Comparison of ENCODE assay signal across 13 mouse cellular contexts in the genomic region with DNA sequence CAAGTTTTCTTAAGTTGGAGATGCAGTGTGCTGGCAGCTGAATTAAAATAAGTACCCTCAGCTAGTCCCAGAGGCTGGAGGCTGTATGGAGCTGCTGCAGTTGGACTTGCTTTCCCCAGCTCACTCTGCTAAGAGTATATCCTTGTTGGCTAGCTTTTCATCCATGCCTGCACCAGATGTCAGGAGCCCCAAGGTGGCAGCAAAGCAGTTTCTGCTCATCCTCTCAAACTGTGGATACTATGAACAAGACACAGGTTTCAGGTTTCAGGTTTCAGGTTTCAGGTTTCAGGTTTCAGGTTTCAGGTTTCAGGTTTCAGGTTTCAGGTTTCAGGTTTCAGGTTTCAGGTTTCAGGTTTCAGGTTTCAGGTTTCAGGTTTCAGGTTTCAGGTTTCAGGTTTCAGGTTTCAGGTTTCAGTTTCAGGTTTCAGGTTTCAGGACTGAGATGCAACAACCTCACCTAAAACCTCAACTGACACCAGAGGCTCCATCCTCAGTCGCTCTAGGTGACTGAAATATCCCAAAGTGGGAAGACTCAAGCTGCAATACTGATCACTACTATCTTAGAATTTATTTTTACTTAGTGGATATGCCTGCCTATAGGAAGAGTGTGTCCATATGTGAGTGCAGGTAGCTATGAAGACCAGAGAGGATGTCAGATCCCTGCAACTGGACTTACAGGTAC.
A peak's percentile ranks its signal among the peaks of the same experiment; 100 is the strongest.
DNase-seq lines count a peak whose midpoint lies in the region; ATAC-seq and TF ChIP-seq lines count a peak whose summit lies in the region.
"Had no signal": no experiment of that assay in that cellular context is flagged by ENCODE, and none has a peak within 500 bp of the region (broad histone marks: within the 10 kb centered on the region; RNA-seq: fewer than 3 reads in every experiment).

No protein-coding gene starts in this region.

- no peaks in the 10 kb centered on the region for H3K79me2 ChIP-seq in CH12.LX (replicated peaks; ENCODE audit: control insufficient read depth, extremely low read depth, insufficient read depth, poor library complexity, severe bottlenecking)

- no peak overlapping the region for H3K4me3 ChIP-seq in intestine, postnatal 0 days (ENCODE audit: low read depth, low read length)
- H3K4me3 ChIP-seq in intestine, embryonic 16.5 days (ENCODE audit: low read length) = no peak overlapping the region
- H3K4me3 ChIP-seq in CH12.LX (replicated peaks in 1 of 3; ENCODE audit: low read depth in 2 of 3, low read length in 2 of 3, poor library complexity in 1 of 3) (no peak overlapping the region), ES-E14 (ENCODE audit: insufficient read depth in 1 of 2, low read depth in 1 of 2, low read length in 2 of 2, poor library complexity in 1 of 2, severe bottlenecking in 1 of 2) (no peak overlapping the region)
- H3K4me3 ChIP-seq: forebrain, embryonic 15.5 days; heart, embryonic 13.5 days; liver, embryonic 12.5 days had no signal

- no peak overlapping the region for H3K4me2 ChIP-seq in intestine, postnatal 0 days (replicated peaks; ENCODE audit: low read depth)
- no peak overlapping the region for H3K4me2 ChIP-seq in intestine, embryonic 16.5 days (ENCODE audit: low read depth, low read length)
- no peak overlapping the region for H3K4me2 ChIP-seq in CH12.LX (ENCODE audit: insufficient read depth, low read depth, poor library complexity, severe bottlenecking)
- H3K4me2 ChIP-seq: forebrain, embryonic 15.5 days; heart, embryonic 13.5 days; liver, embryonic 12.5 days had no signal

- H3K27me3 ChIP-seq in intestine, postnatal 0 days (replicated peaks; ENCODE audit: control insufficient read depth, insufficient read depth, low read length) = no peaks in the 10 kb centered on the region
- H3K27me3 ChIP-seq in intestine, embryonic 16.5 days (replicated peaks; ENCODE audit: control insufficient read depth, insufficient read depth, low read length) = no peaks in the 10 kb centered on the region
- H3K27me3 ChIP-seq in CH12.LX (replicated peaks) = no peaks in the 10 kb centered on the region
- H3K27me3 ChIP-seq: forebrain, embryonic 15.5 days; heart, embryonic 13.5 days; liver, embryonic 12.5 days had no signal

- TF ChIP-seq CTCF in intestine, postnatal 0 days (IDR thresholded peaks at IDR 0.05; ENCODE audit: low read depth) = 0 out of 2 replicates have a peak, but pooled peaks have one; percentile 6
- peak in 1 of 2 experiments; percentile 34; a peak in 2 of 4 replicates for TF ChIP-seq CTCF in CH12.LX (conservative IDR thresholded peaks at IDR 0.05 in 1 of 2, IDR thresholded peaks at IDR 0.05 in 1 of 2; ENCODE audit: low read depth in 2 of 2, low read length in 2 of 2)

- no peak for ATAC-seq in intestine, postnatal 0 days
- no peak for ATAC-seq in intestine, embryonic 16.5 days
- ATAC-seq in CD4-positive, CD25-positive, alpha-beta regulatory T cell, adult 4 months = no peak
- ATAC-seq: forebrain, embryonic 15.5 days; liver, embryonic 12.5 days had no signal

- H3K4me1 ChIP-seq in intestine, postnatal 0 days (replicated peaks; ENCODE audit: control insufficient read depth, insufficient read depth, low read length) = no peaks in the 10 kb centered on the region
- H3K4me1 ChIP-seq in intestine, embryonic 16.5 days (ENCODE audit: control insufficient read depth, insufficient read depth, low read length) = no peaks in the 10 kb centered on the region
- no peaks in the 10 kb centered on the region for H3K4me1 ChIP-seq in CH12.LX (ENCODE audit: control insufficient read depth in 1 of 2, insufficient read depth in 2 of 2)
- no peaks in the 10 kb centered on the region for H3K4me1 ChIP-seq in ES-E14 (ENCODE audit: control insufficient read depth in 2 of 2, insufficient read depth in 2 of 2, low read length in 2 of 2, poor library complexity in 1 of 2)
- H3K4me1 ChIP-seq: forebrain, embryonic 15.5 days; heart, embryonic 13.5 days; liver, embryonic 12.5 days had no signal

- no peak for TF ChIP-seq POLR2A in CH12.LX (IDR thresholded peaks at IDR 0.05; ENCODE audit: low read depth, low read length)

- 0 out of 2 replicates have a peak, but pooled peaks have one; percentile 20 for TF ChIP-seq EP300 in CH12.LX (IDR thresholded peaks at IDR 0.05; ENCODE audit: low read length)

- in situ Hi-C loops in CH12.LX (cut with MboI; ENCODE audit: low pct_ligation_motif_present, low pct_unique_long_range_greater_than_20kb, low sequenced_read_pairs) (no loop called here), ES-E14 (cut with MboI; ENCODE audit: low sequenced_read_pairs in 2 of 2, unreplicated experiment in 2 of 2) (no loop called here)

- DNase-seq in CH12.LX (ENCODE audit: extremely low read depth) (peak; percentile 11), ES-E14 (ENCODE audit: low read depth, low spot score) (peak; percentile 58)
- DNase-seq in embryo, embryonic 11.5 days (ENCODE audit: low read depth, low spot score) = peak; percentile 7
- DNase-seq in thymus, postnatal 0 days (ENCODE audit: low spot score) = no peak
- DNase-seq: cerebellum, adult 8-10 months; kidney, adult 11 months had no signal

- TF ChIP-seq RAD21 in CH12.LX (IDR thresholded peaks at IDR 0.05; ENCODE audit: low read depth, low read length) = peak; percentile 24

- H3K9me3 ChIP-seq in intestine, postnatal 0 days (ENCODE audit: control insufficient read depth) = no peaks in the 10 kb centered on the region
- no peaks in the 10 kb centered on the region for H3K9me3 ChIP-seq in intestine, embryonic 16.5 days (ENCODE audit: control insufficient read depth, low read length)
- H3K9me3 ChIP-seq in CH12.LX (replicated peaks; ENCODE audit: low read length) (peaks cover 52% of the 10 kb centered on the region), ES-E14 (ENCODE audit: control insufficient read depth, insufficient read depth, low read depth, low read length) (no peaks in the 10 kb centered on the region)
- H3K9me3 ChIP-seq: forebrain, embryonic 15.5 days; G1E; heart, embryonic 13.5 days; liver, embryonic 12.5 days had no signal

- no peaks in the 10 kb centered on the region for H3K36me3 ChIP-seq in intestine, postnatal 0 days (ENCODE audit: control insufficient read depth, insufficient read depth)
- H3K36me3 ChIP-seq in intestine, embryonic 16.5 days (ENCODE audit: control insufficient read depth, insufficient read depth, low read length) = no peaks in the 10 kb centered on the region
- no peaks in the 10 kb centered on the region for H3K36me3 ChIP-seq in CH12.LX (replicated peaks in 1 of 2; ENCODE audit: control insufficient read depth in 1 of 2, insufficient read depth in 1 of 2, low read length in 1 of 2)
- no peaks in the 10 kb centered on the region for H3K36me3 ChIP-seq in ES-E14 (ENCODE audit: control insufficient read depth, insufficient read depth, low read length, poor library complexity, severe bottlenecking)
- H3K36me3 ChIP-seq: forebrain, embryonic 15.5 days; G1E; heart, embryonic 13.5 days; liver, embryonic 12.5 days had no signal

- dilution Hi-C loops in CH12.LX (cut with MboI; ENCODE audit: extremely low pct_ligation_motif_present, extremely low pct_unique_long_range_greater_than_20kb, low sequenced_read_pairs) = no loop called here

- 88% methylated on average over 1 of the region's 1 CpGs for WGBS in intestine, postnatal 0 days
- WGBS in intestine, embryonic 16.5 days = 88% methylated on average over 1 of the region's 1 CpGs

- H3K27ac ChIP-seq in intestine, postnatal 0 days (ENCODE audit: low read depth, low read length) = no peak overlapping the region
- H3K27ac ChIP-seq in intestine, embryonic 16.5 days (ENCODE audit: low read length) = no peak overlapping the region
- H3K27ac ChIP-seq in CH12.LX (ENCODE audit: insufficient read depth, low read depth) (no peak overlapping the region), ES-E14 (ENCODE audit: insufficient read depth, low read depth, low read length, poor library complexity, severe bottlenecking) (no peak overlapping the region)
- H3K27ac ChIP-seq: forebrain, embryonic 15.5 days; heart, embryonic 13.5 days; liver, embryonic 12.5 days had no signal

- H3K9ac ChIP-seq in intestine, postnatal 0 days (ENCODE audit: low read depth, low read length) = no peak overlapping the region
- no peak overlapping the region for H3K9ac ChIP-seq in intestine, embryonic 16.5 days (ENCODE audit: low read depth, low read length)
- H3K9ac ChIP-seq in CH12.LX (ENCODE audit: insufficient read depth, low read depth) = no peak overlapping the region
- H3K9ac ChIP-seq in ES-E14 (ENCODE audit: insufficient read depth, low read depth, low read length, poor library complexity, severe bottlenecking) = no peak overlapping the region
- H3K9ac ChIP-seq: forebrain, embryonic 15.5 days; heart, embryonic 13.5 days; liver, embryonic 12.5 days had no signal

TF ChIP-seq in CH12.LX, 34 proteins besides CTCF, POLR2A, EP300 and RAD21:
- TF ChIP-seq USF1 (IDR thresholded peaks at IDR 0.05; ENCODE audit: low read depth, low read length) = no peak
- no peak for TF ChIP-seq ETS1 (conservative IDR thresholded peaks at IDR 0.05; ENCODE audit: low read depth, low read length)
- no peak for TF ChIP-seq PAX5 (IDR thresholded peaks at IDR 0.05; ENCODE audit: low read length)
- TF ChIP-seq ELF1 (IDR thresholded peaks at IDR 0.05; ENCODE audit: low read depth, low read length) = no peak
- no peak for TF ChIP-seq TCF12 (IDR thresholded peaks at IDR 0.05; ENCODE audit: low read depth, low read length)
- no peak for TF ChIP-seq JUN (IDR thresholded peaks at IDR 0.05; ENCODE audit: insufficient read depth, low read depth, low read length)
- TF ChIP-seq ZC3H11A (IDR thresholded peaks at IDR 0.05; ENCODE audit: low read depth, low read length) = no peak
- peak; percentile 66 for TF ChIP-seq IRF4 (IDR thresholded peaks at IDR 0.05; ENCODE audit: low read depth, low read length)

TF ChIP-seq in ES-E14, 5 proteins besides CTCF, POLR2A, EP300 and RAD21:
- TF ChIP-seq ZNF384 (IDR thresholded peaks at IDR 0.05; ENCODE audit: low read depth, low read length) = no peak
- TF ChIP-seq HCFC1 (IDR thresholded peaks at IDR 0.05; ENCODE audit: borderline replicate concordance, insufficient read depth, low read length) = no peak
- TF ChIP-seq ZC3H11A (IDR thresholded peaks at IDR 0.05; ENCODE audit: borderline replicate concordance, low read depth, low read length) = peak; percentile 43; the same call in 1 of the 2 replicates
